Mouse (Mus musculus) activated CD4-positive, CD25-positive, alpha-beta regulatory T cell, adult 9 weeks (primary cell): ENCODE results near the gene Pbx1. TPM values are rescaled to one million over a fixed set of nuclear protein-coding genes. Genes with fewer than 3 reads are reported as not detected.

Experiments
- polyA plus RNA-seq: library from polyadenylated mRNA; unstranded; fragments of 100-300 nt; shearing (Covaris generic); gene quantifications from one replicate; pipeline ENCODE4 v1.2.1, GENCODE M21; 2017

Gene Pbx1
- polyA plus RNA-seq: 0.12 TPM

DNA sequence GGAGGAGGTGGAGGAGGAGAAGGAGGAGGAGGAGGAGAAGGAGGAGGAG is at the start of gene Pbx1:
TSS of gene Pbx1 (minus strand) at position 39 of the 49 bp plus-strand sequence.

